Mouse (Mus musculus) heart, adult 9 months (tissue): ENCODE measurements around the gene Olfr1393.
"Not testable (repeated sequence)": the region's sequence is repeated elsewhere in the genome, so short reads cannot be mapped to it uniquely, and the experiment has no call there.

Experiments
- DNase-seq, 2 experiments: peaks; one replicate each; pipeline ENCODE4 v3.0.0; 2022; ENCODE audit warnings: low spot score in 2 of 2

Olfr1393 gene

DNA sequence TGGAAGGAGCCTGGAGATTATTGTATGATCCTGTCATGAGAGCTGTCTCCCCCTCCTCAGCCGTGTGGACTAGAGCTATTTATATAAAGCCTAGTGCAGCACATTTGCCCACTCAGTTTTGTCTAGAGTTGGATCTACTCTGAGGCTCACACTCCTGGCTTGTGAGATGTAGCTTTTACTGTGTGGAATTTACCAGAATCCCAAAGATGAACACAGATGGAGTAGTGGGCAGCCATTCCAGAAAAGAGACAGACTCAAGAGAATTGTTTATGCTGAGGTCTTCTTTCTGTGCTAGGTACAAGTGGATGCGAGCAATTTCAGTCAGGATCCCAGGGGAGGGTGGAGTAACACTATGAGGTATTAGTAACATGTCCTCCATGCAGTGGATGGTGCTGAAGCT is 9.1 kb downstream of the Olfr1393 start:
- DNase-seq: no peak

DNA sequence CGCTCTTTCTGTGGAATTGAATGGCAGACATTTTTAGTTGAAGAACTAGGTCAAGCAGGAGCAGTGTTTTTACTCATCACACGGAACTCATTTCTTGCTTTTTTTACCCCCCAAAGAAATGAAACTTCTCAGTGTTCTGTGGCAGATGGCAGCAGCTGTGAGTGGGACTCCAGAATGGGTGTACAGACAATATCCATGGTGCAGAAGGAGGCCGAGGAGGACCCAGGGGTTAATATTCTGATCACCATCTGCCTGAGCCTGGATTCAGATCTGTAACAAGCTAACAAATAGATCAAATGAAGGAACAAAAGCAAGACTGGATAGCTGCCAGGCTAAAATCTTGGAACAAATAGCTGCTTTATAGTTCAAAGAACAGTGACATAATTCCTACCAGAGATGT is 14.7 kb downstream of the Olfr1393 start:
- DNase-seq: no peak

- DNase-seq: no peak
These were observed 26.3 kb downstream of the Olfr1393 start, which contains the start of gene Olfr10 for GRCm38 (mm10) chr11:49304441-49304840. TSS of gene Olfr10 (plus strand) at chr11:49304741.

DNA sequence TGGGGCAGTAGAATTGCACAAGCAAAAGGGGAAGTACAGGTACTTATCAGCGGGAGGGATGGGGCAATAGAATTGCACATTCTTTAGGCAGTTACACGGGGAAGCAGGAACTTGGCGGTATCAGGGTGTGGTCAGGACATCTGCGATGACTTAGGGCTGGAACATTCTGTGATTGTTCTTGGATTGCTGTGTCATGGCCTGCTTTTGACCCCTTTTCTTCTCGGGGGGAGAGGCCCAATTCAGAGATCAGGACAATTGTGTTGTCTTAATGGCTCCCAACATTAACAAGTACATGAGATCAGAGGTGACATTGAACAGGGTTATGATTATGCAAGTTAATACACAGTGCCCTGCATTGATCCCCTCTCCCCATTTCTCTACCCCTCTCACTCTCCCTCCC is 30.4 kb downstream of the Olfr1393 start:
- DNase-seq: not testable (repeated sequence)

DNA sequence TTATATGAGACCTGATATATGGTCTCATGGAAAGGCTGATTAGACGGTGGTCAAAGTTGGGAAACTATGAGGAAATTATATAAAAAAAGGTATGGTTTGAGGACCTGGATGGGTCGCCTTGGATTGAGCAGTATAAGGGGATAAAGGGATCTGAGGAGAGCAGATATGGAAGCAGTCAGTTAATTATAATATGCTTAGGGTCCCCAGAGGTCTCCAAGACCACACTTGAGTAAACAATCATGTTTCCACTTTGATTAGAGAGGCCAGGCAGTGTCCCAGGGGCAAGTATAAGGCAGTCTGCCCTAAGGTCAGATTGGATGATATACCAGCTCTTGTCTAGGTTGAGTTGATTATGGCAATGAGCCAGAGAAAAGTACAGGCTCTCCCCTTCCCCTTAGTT is 44.3 kb downstream of the Olfr1393 start, which contains the start of gene Olfr1391:
Gene Olfr1391 (plus strand): TSS at position 301 of the 400 bp plus-strand sequence.
- DNase-seq: no peak

DNA sequence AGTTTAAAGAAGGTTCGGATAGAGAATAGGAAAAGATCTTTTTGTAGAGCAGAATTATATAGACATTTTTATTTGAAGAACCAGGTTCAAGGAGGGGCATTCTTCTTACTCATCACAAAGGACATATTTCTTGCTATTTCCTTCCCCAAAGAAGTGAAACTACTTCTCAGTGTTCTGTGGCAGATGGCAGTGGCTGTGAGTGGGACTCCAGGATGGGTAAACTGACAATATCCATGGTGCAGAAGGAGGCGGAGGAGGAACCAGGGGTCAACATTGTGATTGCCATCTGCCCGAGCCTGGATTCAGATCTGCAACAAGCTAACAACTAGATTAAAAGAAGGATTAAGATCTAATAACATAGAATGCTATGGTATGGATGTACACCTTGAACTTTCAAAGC is 48.6 kb downstream of the Olfr1393 start:
- no peak for DNase-seq

DNA sequence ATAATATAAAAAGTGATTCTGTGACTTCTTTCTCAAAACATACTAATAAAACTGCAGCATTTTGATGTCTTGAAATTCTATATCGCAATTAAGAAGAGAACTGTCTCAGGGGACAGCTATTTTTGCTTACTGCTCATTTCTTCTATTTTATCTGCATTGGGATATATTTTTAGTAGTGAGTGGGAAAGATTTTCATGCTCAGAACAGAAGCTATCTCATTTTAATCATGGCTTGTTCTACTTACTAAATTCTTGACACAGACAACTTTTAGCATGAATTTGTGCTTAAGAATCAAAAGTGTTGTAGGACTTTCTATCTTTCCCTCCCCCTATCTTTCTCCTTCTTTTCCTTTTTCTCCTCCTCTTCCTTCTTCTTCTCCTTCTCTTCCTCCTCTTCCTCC is 51.6 kb downstream of the Olfr1393 start:
- no peak for DNase-seq
